Mouse (Mus musculus): ENCODE results near the gene Lnpep.
"Not testable (repeated sequence)": the region's sequence is repeated elsewhere in the genome, so short reads cannot be mapped to it uniquely, and the experiment has no call there.

Lnpep gene

GRCm38 (mm10) chr17:17496234-17496633 lies 128.6 kb downstream of the Lnpep start:
- in situ Hi-C loops (cut with MseI, MboI): not testable (repeated sequence)

GRCm38 (mm10) chr17:17492116-17492515 lies 132.7 kb downstream of the Lnpep start:
- in situ Hi-C loops (cut with MseI, MboI): no loop called here

- in situ Hi-C loops (cut with MseI, MboI): no loop called here
Measured at GRCm38 (mm10) chr17:17491622-17492001, 133.2 kb downstream of the Lnpep start.

- in situ Hi-C loops (cut with MseI, MboI): no loop called here
Measured at GRCm38 (mm10) chr17:17490820-17491621, 133.8 kb downstream of the Lnpep start.

GRCm38 (mm10) chr17:17485789-17486188 lies 139.1 kb downstream of the Lnpep start:
- in situ Hi-C loops (cut with MseI, MboI): no loop called here
